ENCODE assay signal across 11 mouse cellular contexts in the genomic region with DNA sequence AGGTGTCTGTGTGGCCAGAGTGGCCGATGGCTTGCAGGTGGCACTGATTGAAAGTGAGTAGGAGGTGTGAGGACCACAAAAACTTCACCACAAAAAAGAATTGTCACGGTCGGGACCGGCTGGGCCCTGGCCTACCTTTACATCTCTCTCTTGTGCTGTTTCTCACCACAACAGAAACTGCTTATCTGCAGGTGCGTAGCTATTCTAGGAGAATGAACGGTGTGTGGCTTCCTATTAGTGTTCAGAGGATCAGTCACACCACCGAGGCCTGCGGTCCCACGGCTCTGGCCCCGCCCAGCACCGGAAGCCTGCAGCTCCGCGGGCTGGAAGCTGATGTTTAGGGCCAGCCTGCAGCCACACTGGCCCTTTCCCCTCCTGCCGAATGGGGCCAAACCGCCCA. TPM values are rescaled to one million over a fixed set of nuclear protein-coding genes. Genes with fewer than 3 reads are reported as not detected.
A peak's percentile ranks its signal among the peaks of the same experiment; 100 is the strongest.
DNase-seq lines count a peak whose midpoint lies in the region; ATAC-seq and TF ChIP-seq lines count a peak whose summit lies in the region.
"Had no signal": no experiment of that assay in that cellular context is flagged by ENCODE, and none has a peak within 500 bp of the region (broad histone marks: within the 10 kb centered on the region; RNA-seq: fewer than 3 reads in every experiment).

No protein-coding gene starts in this region.

- H3K4me2 ChIP-seq in stomach, postnatal 0 days (replicated peaks; ENCODE audit: low read depth), result no peak overlapping the region
- H3K4me2 ChIP-seq: midbrain, embryonic 12.5 days had no signal

- no peaks in the 10 kb centered on the region for H3K9me3 ChIP-seq in stomach, postnatal 0 days (ENCODE audit: control insufficient read depth, low read length)
- H3K9me3 ChIP-seq: midbrain, embryonic 12.5 days had no signal

- no peak for TF ChIP-seq EP300 in stomach, postnatal 0 days (optimal IDR thresholded peaks at IDR 0.05)

- peak; percentile 36 for DNase-seq in gastrocnemius, postnatal 14 days
- DNase-seq in gastrocnemius, adult 8-10 months (ENCODE audit: low spot score in 2 of 2), result no peak
- peak; percentile 40 for DNase-seq in lung, postnatal 14 days
- DNase-seq in stomach, postnatal 0 days (ENCODE audit: low spot score), result no peak
- no peak for DNase-seq in left cerebral cortex, postnatal 25 days (ENCODE audit: low spot score in 2 of 2)
- no peak for DNase-seq in left cerebral cortex, postnatal 36 days (ENCODE audit: low spot score in 2 of 2)
- DNase-seq in cerebellum, adult 11 months, result no peak

- H3K36me3 ChIP-seq in stomach, postnatal 0 days (ENCODE audit: control insufficient read depth, insufficient read depth, low read length), result no peaks in the 10 kb centered on the region
- H3K36me3 ChIP-seq: midbrain, embryonic 12.5 days had no signal

- TF ChIP-seq CTCF in stomach, postnatal 0 days (IDR thresholded peaks at IDR 0.05; ENCODE audit: low read depth), result no peak

- ATAC-seq in common myeloid progenitor, adult 5-6 weeks (replicated peaks; ENCODE audit: low read depth, poor library complexity, severe bottlenecking), result peak; percentile 87
- 0 out of 2 replicates have a peak, but pooled peaks have one; percentile 30 for ATAC-seq in stomach, postnatal 0 days (ENCODE audit: low FRiP score, low TSS enrichment)
- ATAC-seq: forebrain, embryonic 14.5 days had no signal

- WGBS in stomach, postnatal 0 days, result 57% methylated on average over 15 of the region's 15 CpGs

- H3K4me1 ChIP-seq in stomach, postnatal 0 days (replicated peaks; ENCODE audit: control insufficient read depth, insufficient read depth), result no peaks in the 10 kb centered on the region
- H3K4me1 ChIP-seq: midbrain, embryonic 12.5 days had no signal

- no peak overlapping the region for H3K4me3 ChIP-seq in stomach, postnatal 0 days (ENCODE audit: low read depth, low read length)
- H3K4me3 ChIP-seq: midbrain, embryonic 12.5 days had no signal

- H3K27me3 ChIP-seq in stomach, postnatal 0 days (ENCODE audit: control insufficient read depth, insufficient read depth, low read length), result no peaks in the 10 kb centered on the region
- H3K27me3 ChIP-seq: midbrain, embryonic 12.5 days had no signal

- no peak overlapping the region for H3K9ac ChIP-seq in stomach, postnatal 0 days (ENCODE audit: low read length)
- H3K9ac ChIP-seq: midbrain, embryonic 12.5 days had no signal

- no peak overlapping the region for H3K27ac ChIP-seq in stomach, postnatal 0 days (replicated peaks)
- H3K27ac ChIP-seq: kidney, postnatal 0 days; midbrain, embryonic 12.5 days had no signal

- intact Hi-C loops in gastrocnemius, postnatal 14 days (cut with DNase I; ENCODE audit: low total_unique reads), result loop anchor here (5.0 kb wide), 1 partner anchor 194 kb away; a partner anchor contains a TSS
- intact Hi-C loops in left cerebral cortex, postnatal 25 days (cut with DNase I), result no loop called here
- intact Hi-C loops in left cerebral cortex, postnatal 36 days (cut with DNase I), result no loop called here

RNA-seq across cellular contexts. Expression of a gene that starts 27.1 kb away (rescaled TPM):
- total RNA-seq in gastrocnemius, postnatal 14 days (2021), result not detected
- not detected for total RNA-seq in gastrocnemius, adult 8-10 months (2022)
- not detected in 2 replicates for total RNA-seq in common myeloid progenitor, adult 5-6 weeks (2017)
- polyA plus RNA-seq in stomach, postnatal 0 days (2015; fragmentation: Nextera tagmentation; extraction: Ambion mirVana), result not detected in 2 replicates
- under 1 TPM; 0.25 to 0.34 TPM for total RNA-seq in left cerebral cortex, postnatal 25 days (2021)
- total RNA-seq in left cerebral cortex, postnatal 36 days (2021), result under 1 TPM in 1 of 2 experiments, not detected in 1; 0.27 TPM
- polyA plus RNA-seq: forebrain, embryonic 14.5 days; midbrain, embryonic 12.5 days had no signal

RNA-seq across cellular contexts. Expression of a gene that starts 41.2 kb away (rescaled TPM):
- total RNA-seq in gastrocnemius, postnatal 14 days (2021), result 10 to 100 TPM; 61.8 to 62.2 TPM
- total RNA-seq in gastrocnemius, adult 8-10 months (2022), result 10 to 100 TPM; 71.3 to 85.3 (median 74.4) TPM
- total RNA-seq in common myeloid progenitor, adult 5-6 weeks (2017), result 101 and 143 TPM in 2 replicates
- 7.9 and 10.4 TPM in 2 replicates for polyA plus RNA-seq in stomach, postnatal 0 days (2015; fragmentation: Nextera tagmentation; extraction: Ambion mirVana)
- 100 to 1,000 TPM; 131 to 134 TPM for total RNA-seq in left cerebral cortex, postnatal 25 days (2021)
- total RNA-seq in left cerebral cortex, postnatal 36 days (2021), result 100 to 1,000 TPM; 128 to 140 TPM

Comparison
In these comparisons a context has a peak if more than half of its experiments do, and no peak if none do; other contexts are left out.
1. DNase-seq: peak in gastrocnemius, postnatal 14 days (single experiment) and lung, postnatal 14 days (single experiment); none in gastrocnemius, adult 8-10 months (0 of 2), stomach, postnatal 0 days (single experiment), left cerebral cortex, postnatal 25 days (0 of 2), left cerebral cortex, postnatal 36 days (0 of 2) and cerebellum, adult 11 months (single experiment).